Mouse (Mus musculus) embryonic facial prominence, embryonic 10.5 days (tissue): ENCODE measurements around the gene Chmp6. TPM values are rescaled to one million over a fixed set of nuclear protein-coding genes. Genes with fewer than 3 reads are reported as not detected.

Experiments
- DNase-seq: peaks from one replicate; pipeline ENCODE4 v3.0.0-alpha.2; 2017; ENCODE audit warnings: low spot score
- H3K27ac ChIP-seq: fragments of 300-500 bp; sonication (generic); replicated peaks from 2 replicates; pipeline ENCODE4 v1.5.1; 2016; ENCODE audit warnings: mild to moderate bottlenecking
- H3K27me3 ChIP-seq: fragments of 300-500 bp; sonication (generic); replicated peaks from 2 replicates; pipeline ENCODE4 v1.6.1; 2016; ENCODE audit warnings: low read depth, mild to moderate bottlenecking; ENCODE audit not compliant: poor library complexity, severe bottlenecking
- H3K36me3 ChIP-seq: fragments of 300-500 bp; sonication (generic); replicated peaks from 2 replicates; pipeline ENCODE4 v1.6.1; 2016; ENCODE audit warnings: mild to moderate bottlenecking, moderate library complexity
- H3K4me1 ChIP-seq: fragments of 300-500 bp; sonication (generic); 2 replicates; pipeline ENCODE4 v1.6.1; 2016
- H3K4me3 ChIP-seq: fragments of 300-500 bp; sonication (generic); 2 replicates; pipeline ENCODE4 v1.5.1; 2016; ENCODE audit warnings: mild to moderate bottlenecking, moderate library complexity
- H3K9me3 ChIP-seq: fragments of 300-500 bp; sonication (generic); 2 replicates; pipeline ENCODE4 v1.6.1; 2016; ENCODE audit warnings: mild to moderate bottlenecking
- WGBS: fragments of 180-500 bp; shearing (Covaris S2); methylation state at CpG from one replicate; pipeline ENCODE4 v1.1.7; 2016; 5-methylcytosine and 5-hydroxymethylcytosine counted together
- polyA plus RNA-seq: library from polyadenylated mRNA; unstranded; fragments of >200 nt; fragmentation: Nextera tagmentation; extraction: Ambion mirVana; gene quantifications from 2 replicates; pipeline ENCODE4 v1.2.1, GENCODE M21; 2016

Gene Chmp6
- polyA plus RNA-seq, 1 experiment from 2014 or later, result 120 TPM

DNA sequence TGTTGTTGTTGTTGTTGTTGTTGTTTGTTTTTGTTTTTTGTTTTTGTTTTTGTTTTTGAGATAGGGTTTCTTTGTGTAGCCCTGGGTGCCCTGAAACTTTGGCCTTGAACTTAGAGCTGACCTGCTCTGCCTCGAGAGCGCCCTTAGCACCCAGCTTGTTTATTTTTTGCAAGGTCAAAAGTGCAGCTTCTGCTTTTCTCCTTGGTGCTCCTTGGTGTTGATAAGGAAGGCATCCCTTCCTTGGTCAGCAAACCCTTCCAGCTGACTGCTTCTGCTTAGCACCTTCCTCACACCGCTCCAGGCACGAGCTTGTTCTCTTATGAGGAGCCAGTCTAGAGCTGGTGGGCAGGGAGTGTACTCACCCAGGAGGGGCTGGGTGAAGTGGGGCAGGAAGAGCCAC is 41.0 kb downstream of the Chmp6 start:
- 0 out of 2 replicates have a peak, but pooled peaks cover 8% of the 10 kb centered on the region for H3K36me3 ChIP-seq
- no peak overlapping the region for H3K4me3 ChIP-seq
- H3K27me3 ChIP-seq, result no peaks in the 10 kb centered on the region
- H3K27ac ChIP-seq, result no peak overlapping the region
- WGBS, result 70% methylated on average over 4 of the region's 4 CpGs
- peaks cover 38% of the 10 kb centered on the region for H3K4me1 ChIP-seq
- no peaks in the 10 kb centered on the region for H3K9me3 ChIP-seq
- no peak for DNase-seq

GRCm38 (mm10) chr11:119954749-119955337 is 41.6 kb downstream of the Chmp6 start:
- no peak for DNase-seq
- Histone ChIP-seq H3K36me3 (0 out of 2 replicates have a peak, but pooled peaks cover 8% of the 10 kb centered on the region), H3K9me3 (no peaks in the 10 kb centered on the region), H3K4me3 (no peak overlapping the region), H3K27me3 (no peaks in the 10 kb centered on the region), H3K4me1 (peaks cover 38% of the 10 kb centered on the region), H3K27ac (no peak overlapping the region)
- 74% methylated on average over 2 of the region's 2 CpGs for WGBS

DNA sequence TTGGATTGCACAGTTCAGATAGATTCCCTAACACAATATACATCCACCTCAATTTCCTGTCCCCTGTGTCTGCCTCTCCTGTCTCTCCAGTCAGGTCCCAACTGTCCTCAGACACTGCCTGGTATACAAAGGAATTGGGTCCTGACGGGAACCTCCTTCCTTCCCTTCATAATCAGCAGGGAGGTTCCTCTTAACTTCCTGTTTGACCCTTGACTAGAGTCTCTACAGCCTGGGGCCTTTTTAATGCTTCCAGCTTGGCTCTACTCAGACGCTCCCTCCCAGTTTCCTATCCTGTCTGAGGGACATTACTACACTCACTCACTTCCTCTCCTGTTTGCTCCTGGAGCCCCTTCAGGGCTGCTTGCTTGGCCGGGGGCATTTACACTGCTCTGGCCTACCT is 42.2 kb downstream of the Chmp6 start:
- Histone ChIP-seq H3K4me1 (peaks cover 38% of the 10 kb centered on the region), H3K4me3 (no peak overlapping the region), H3K36me3 (peaks cover 13% of the 10 kb centered on the region), H3K27me3 (no peaks in the 10 kb centered on the region), H3K9me3 (no peaks in the 10 kb centered on the region), H3K27ac (peak overlapping the region; percentile 63)
- DNase-seq, result no peak
- WGBS, result 39% methylated on average over 3 of the region's 3 CpGs

DNA sequence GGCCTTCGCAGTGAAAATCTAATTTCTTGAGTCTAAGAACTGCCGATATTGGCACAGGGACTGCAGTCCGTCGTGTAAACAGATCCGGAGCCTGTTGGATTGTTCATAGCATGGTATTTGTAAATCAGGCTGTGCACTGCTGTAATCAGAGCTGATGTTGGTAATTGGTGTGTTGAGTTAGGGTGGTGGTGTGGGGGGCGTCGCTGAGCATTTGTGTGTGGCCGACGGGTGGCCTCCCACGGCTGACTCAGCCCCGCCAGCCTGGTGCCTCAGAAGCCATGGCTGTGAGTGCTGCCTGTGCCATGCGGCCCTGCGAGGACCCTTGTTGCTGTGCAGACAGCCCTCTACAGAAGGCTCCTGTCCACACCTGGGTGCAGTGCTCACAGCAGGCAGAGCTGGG is 43.3 kb downstream of the Chmp6 start:
- Histone ChIP-seq H3K4me1 (peaks cover 38% of the 10 kb centered on the region), H3K36me3 (peaks cover 19% of the 10 kb centered on the region), H3K4me3 (no peak overlapping the region), H3K27ac (peak overlapping the region; percentile 57), H3K9me3 (no peaks in the 10 kb centered on the region), H3K27me3 (no peaks in the 10 kb centered on the region)
- no peak for DNase-seq
- WGBS, result 84% methylated on average over 13 of the region's 13 CpGs

GRCm38 (mm10) chr11:119958856-119959255 is 45.6 kb downstream of the Chmp6 start:
- peaks cover 30% of the 10 kb centered on the region for H3K4me1 ChIP-seq

DNA sequence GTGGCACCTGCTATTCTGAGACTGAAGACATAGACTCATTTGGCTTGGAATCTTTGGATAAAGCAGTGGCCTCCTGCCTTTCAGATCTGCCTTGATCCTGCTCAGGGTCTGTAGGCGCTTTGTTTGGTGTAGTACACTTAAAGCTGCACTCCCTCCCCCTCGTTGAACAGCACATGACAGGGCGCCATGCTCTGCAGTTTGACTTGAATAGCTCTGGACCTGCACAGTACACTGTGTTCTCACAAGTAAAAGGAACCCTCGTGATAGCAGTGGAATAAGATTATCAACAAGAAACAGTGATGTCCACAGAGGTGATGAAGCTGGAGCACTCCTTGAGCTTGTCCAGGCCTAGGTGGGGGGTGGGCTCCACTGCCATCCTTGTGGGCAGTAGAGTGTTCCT is 46.5 kb downstream of the Chmp6 start:
- Histone ChIP-seq H3K36me3 (peaks cover 19% of the 10 kb centered on the region), H3K27me3 (no peaks in the 10 kb centered on the region), H3K9me3 (no peaks in the 10 kb centered on the region), H3K4me3 (no peak overlapping the region), H3K4me1 (peaks cover 29% of the 10 kb centered on the region), H3K27ac (no peak overlapping the region; the same call in 1 of the 2 replicates)
- WGBS, result 79% methylated on average over 4 of the region's 4 CpGs
- DNase-seq, result no peak

More at GRCm38 (mm10) chr11:119958856-119959255, 45.6 kb downstream of the Chmp6 start:
- H3K36me3 ChIP-seq, result peaks cover 19% of the 10 kb centered on the region
- WGBS, result 90% methylated on average over 7 of the region's 7 CpGs
- no peaks in the 10 kb centered on the region for H3K9me3 ChIP-seq
- no peak overlapping the region for H3K4me3 ChIP-seq
- no peak overlapping the region; the same call in 1 of the 2 replicates for H3K27ac ChIP-seq
- no peaks in the 10 kb centered on the region for H3K27me3 ChIP-seq
- no peak for DNase-seq

- peaks cover 19% of the 10 kb centered on the region for H3K36me3 ChIP-seq
- no peaks in the 10 kb centered on the region for H3K9me3 ChIP-seq
- no peak for DNase-seq
- H3K27ac ChIP-seq, result no peak overlapping the region
- WGBS, result 94% methylated on average over 6 of the region's 6 CpGs
- H3K4me3 ChIP-seq, result no peak overlapping the region
- peaks cover 27% of the 10 kb centered on the region for H3K4me1 ChIP-seq
- no peaks in the 10 kb centered on the region for H3K27me3 ChIP-seq
These were observed 47.4 kb downstream of the Chmp6 start for GRCm38 (mm10) chr11:119960671-119961070.

GRCm38 (mm10) chr11:119961511-119961910 is 48.3 kb downstream of the Chmp6 start:
- 89% methylated on average over 3 of the region's 3 CpGs for WGBS
- Histone ChIP-seq H3K4me1 (peaks cover 21% of the 10 kb centered on the region), H3K9me3 (no peaks in the 10 kb centered on the region), H3K4me3 (no peak overlapping the region), H3K27ac (no peak overlapping the region), H3K36me3 (peaks cover 19% of the 10 kb centered on the region), H3K27me3 (no peaks in the 10 kb centered on the region)
- DNase-seq, result no peak

DNA sequence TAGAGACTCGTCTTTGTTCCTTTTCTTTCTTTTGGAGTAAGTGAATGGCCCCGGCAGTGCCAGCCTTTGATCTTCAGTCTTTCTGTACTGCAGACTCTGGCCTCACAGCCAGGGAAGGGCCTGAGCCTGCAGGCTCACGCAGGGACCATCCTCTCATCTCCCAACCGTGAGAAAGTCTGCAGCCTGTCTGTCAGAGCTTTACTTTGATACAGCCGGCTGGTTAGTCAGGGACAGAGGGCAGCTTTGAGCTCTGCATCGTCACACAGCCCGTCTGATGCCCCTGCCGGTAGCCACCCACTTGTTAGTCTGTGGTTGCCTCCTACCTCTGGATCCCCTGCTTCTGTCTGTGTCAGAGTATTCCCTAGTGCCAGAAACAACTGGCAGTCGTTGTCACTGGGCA is 51.8 kb downstream of the Chmp6 start:
- H3K9me3 ChIP-seq, result no peaks in the 10 kb centered on the region
- DNase-seq, result no peak
- peaks cover 36% of the 10 kb centered on the region for H3K4me1 ChIP-seq
- H3K27me3 ChIP-seq, result no peaks in the 10 kb centered on the region
- peaks cover 10% of the 10 kb centered on the region for H3K36me3 ChIP-seq
- WGBS, result 23% methylated on average over 9 of the region's 9 CpGs
- H3K27ac ChIP-seq, result peak overlapping the region; percentile 59; the same call in 1 of the 2 replicates
- no peak overlapping the region for H3K4me3 ChIP-seq

DNA sequence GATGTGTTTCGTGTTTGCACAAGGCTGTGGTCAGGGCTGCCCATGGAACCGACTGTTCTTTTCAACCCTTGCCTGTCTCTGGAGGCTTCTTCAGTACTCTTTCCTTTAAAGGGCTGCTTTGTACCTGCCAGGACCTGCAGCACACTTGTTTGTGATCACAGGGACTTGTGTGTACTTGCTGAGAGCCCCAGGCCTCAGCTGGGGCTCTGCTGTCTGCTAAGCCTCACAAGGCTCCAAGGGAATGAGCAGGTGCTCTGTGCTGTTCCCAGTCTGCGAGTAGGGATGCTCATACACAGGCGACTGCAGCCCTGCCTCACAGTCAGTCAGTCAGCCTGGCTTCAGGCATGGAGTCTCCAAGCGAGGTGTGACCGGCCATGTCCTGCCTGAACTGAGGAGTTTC is 53.1 kb downstream of the Chmp6 start:
- H3K36me3 ChIP-seq, result no peaks in the 10 kb centered on the region; the same call in 1 of the 2 replicates
- H3K9me3 ChIP-seq, result no peaks in the 10 kb centered on the region
- DNase-seq, result peak; percentile 35
- 78% methylated on average over 6 of the region's 6 CpGs for WGBS
- H3K27ac ChIP-seq, result 0 out of 2 replicates have a peak overlapping the region, but pooled peaks have one; percentile 37
- H3K4me1 ChIP-seq, result peaks cover 44% of the 10 kb centered on the region
- no peak overlapping the region for H3K4me3 ChIP-seq
- no peaks in the 10 kb centered on the region for H3K27me3 ChIP-seq

DNA sequence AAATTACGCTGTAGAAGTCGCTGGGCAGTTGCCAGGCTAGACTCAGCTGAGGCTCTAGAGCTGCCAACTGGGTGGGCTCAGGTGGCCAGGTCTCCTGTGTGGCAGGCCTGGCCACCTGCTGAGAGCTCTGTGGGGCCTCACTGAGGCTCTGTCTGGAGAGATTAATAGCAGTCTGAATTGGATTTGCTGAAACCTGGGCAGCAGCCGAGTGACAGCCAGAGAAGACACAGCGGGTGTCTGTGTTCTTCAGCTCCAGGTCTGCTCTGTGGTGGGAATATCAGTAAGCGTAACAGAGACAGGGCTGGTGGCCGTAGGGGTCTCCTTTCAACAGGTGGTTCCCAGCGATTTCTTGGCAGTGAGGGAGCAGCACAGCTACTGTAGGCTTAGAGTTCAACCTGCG is 54.2 kb downstream of the Chmp6 start:
- Histone ChIP-seq H3K4me3 (no peak overlapping the region), H3K9me3 (no peaks in the 10 kb centered on the region)
- WGBS, result 83% methylated on average over 8 of the region's 8 CpGs

DNA sequence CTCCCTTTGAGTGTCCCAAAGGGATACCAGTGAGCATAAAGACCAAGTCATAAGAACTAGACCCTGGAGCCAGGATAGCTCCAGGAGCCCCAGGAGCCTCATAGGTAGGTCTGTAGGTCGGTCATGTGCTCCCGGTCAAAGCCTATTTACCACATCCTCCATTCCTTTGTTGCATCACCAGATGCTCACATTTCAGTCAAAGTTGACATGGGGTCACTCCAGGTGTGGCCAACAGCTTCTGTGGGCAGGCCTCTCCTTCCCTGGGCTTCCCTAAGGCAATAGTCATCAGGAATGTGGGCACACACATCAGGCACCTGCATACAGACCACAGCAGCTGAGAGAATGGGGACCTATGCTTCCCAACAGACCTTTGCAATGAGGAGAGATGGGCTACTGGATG is 54.7 kb downstream of the Chmp6 start:
- Histone ChIP-seq H3K27ac (no peak overlapping the region), H3K4me3 (no peak overlapping the region), H3K36me3 (no peaks in the 10 kb centered on the region; the same call in 1 of the 2 replicates), H3K27me3 (no peaks in the 10 kb centered on the region), H3K9me3 (no peaks in the 10 kb centered on the region), H3K4me1 (peaks cover 44% of the 10 kb centered on the region)
- WGBS, result 80% methylated on average over 2 of the region's 2 CpGs
- no peak for DNase-seq

More for the DNA sequence above, 54.2 kb downstream of the Chmp6 start:
- no peaks in the 10 kb centered on the region for H3K27me3 ChIP-seq
- H3K27ac ChIP-seq, result 0 out of 2 replicates have a peak overlapping the region, but pooled peaks have one; percentile 27
- peaks cover 44% of the 10 kb centered on the region for H3K4me1 ChIP-seq
- H3K36me3 ChIP-seq, result no peaks in the 10 kb centered on the region; the same call in 1 of the 2 replicates
- DNase-seq, result no peak
